Mouse (Mus musculus) brain, embryonic 14.5 days (tissue): Measurements from ENCODE around the gene N4bp2l2.

Experiments
- CTCF ChIP-seq: fragments of 200-500 bp; IDR thresholded peaks from 2 replicates; pipeline ENCODE4 v1.5.1; 2012; ENCODE audit warnings: inconsistent platforms, mild to moderate bottlenecking, moderate library complexity, borderline replicate concordance; ENCODE audit not compliant: insufficient read depth, insufficient read length; ENCODE audit errors: extremely low read depth
- POLR2A ChIP-seq: fragments of 200-500 bp; IDR thresholded peaks from 2 replicates; pipeline ENCODE4 v1.6.1; 2012; ENCODE audit warnings: mild to moderate bottlenecking, inconsistent platforms, borderline replicate concordance; ENCODE audit not compliant: poor library complexity, insufficient read depth, insufficient read length, severe bottlenecking; ENCODE audit errors: extremely low read depth

DNA sequence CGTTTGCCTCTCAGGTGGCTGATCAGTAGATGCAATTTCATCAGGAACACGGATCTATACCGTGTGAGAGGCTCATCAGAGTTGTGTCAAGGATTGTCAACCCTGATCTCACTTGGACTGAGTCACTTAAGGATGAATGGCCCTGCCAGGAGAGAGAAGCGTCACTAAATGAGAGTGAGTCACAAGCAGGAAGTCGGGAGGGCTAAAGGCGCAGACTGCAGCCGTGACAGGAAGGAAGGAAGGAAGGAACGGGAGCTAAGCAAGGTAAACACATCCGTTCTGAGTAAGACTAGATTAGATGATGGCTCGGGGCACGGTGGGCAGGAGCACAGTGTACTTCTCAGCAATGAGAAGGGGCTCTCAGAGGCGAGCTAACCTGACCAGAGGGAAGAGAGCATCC lies 54.3 kb downstream of the N4bp2l2 start:
- TF ChIP-seq POLR2A (no peak), CTCF (no peak)
